Mouse (Mus musculus) neural tube, embryonic 14.5 days (tissue): ENCODE measurements around the gene Wfdc6a. TPM values are rescaled to one million over a fixed set of nuclear protein-coding genes. Genes with fewer than 3 reads are reported as not detected.
"Not testable (repeated sequence)": the region's sequence is repeated elsewhere in the genome, so short reads cannot be mapped to it uniquely, and the experiment has no call there.

Source experiments
- ATAC-seq: fragments of 200-750 bp; cut with Nextera tagmentation; 2 replicates; pipeline ENCODE4 v1.8.0; 2017; ENCODE audit warnings: low read depth, mild to moderate bottlenecking, moderate TSS enrichment, moderate library complexity
- H3K27ac ChIP-seq: fragments of 300-500 bp; sonication (generic); 2 replicates; pipeline ENCODE4 v1.5.1; 2014; ENCODE audit warnings: low read depth, mild to moderate bottlenecking, control low read depth, low read length, moderate library complexity, mixed read lengths
- H3K27me3 ChIP-seq: fragments of 300-500 bp; sonication (generic); 2 replicates; pipeline ENCODE4 v1.6.1; 2014; ENCODE audit warnings: low read length; ENCODE audit not compliant: control insufficient read depth, insufficient read depth
- H3K36me3 ChIP-seq: fragments of 300-500 bp; sonication (generic); 2 replicates; pipeline ENCODE4 v1.6.1; 2014; ENCODE audit warnings: low read length, mixed read lengths; ENCODE audit not compliant: control insufficient read depth, insufficient read depth
- H3K4me1 ChIP-seq: fragments of 300-500 bp; sonication (generic); 2 replicates; pipeline ENCODE4 v1.6.1; 2014; ENCODE audit warnings: low read length; ENCODE audit not compliant: control insufficient read depth, insufficient read depth
- H3K4me2 ChIP-seq: fragments of 300-500 bp; sonication (generic); 2 replicates; pipeline ENCODE4 v1.6.1; 2014; ENCODE audit warnings: mild to moderate bottlenecking, low read depth, low read length, control low read depth
- H3K4me3 ChIP-seq: fragments of 300-500 bp; sonication (generic); 2 replicates; pipeline ENCODE4 v1.5.1; 2014; ENCODE audit warnings: low read depth, low read length, control low read depth, mixed read lengths
- H3K9ac ChIP-seq: fragments of 300-500 bp; sonication (generic); replicated peaks from 2 replicates; pipeline ENCODE4 v1.6.1; 2014; ENCODE audit warnings: low read depth, mild to moderate bottlenecking, control low read depth, low read length, mixed read lengths
- H3K9me3 ChIP-seq: fragments of 300-500 bp; sonication (generic); 2 replicates; pipeline ENCODE4 v1.6.1; 2016; ENCODE audit warnings: low read length; ENCODE audit not compliant: control insufficient read depth
- WGBS: fragments of 180-500 bp; shearing (Covaris S2); extraction: QIAGEN DNeasy Blood & Tissue Kit; methylation state at CpG from one replicate; pipeline ENCODE4 v1.1.7; 2014; 5-methylcytosine and 5-hydroxymethylcytosine counted together
- polyA plus RNA-seq: library from polyadenylated mRNA; unstranded; fragments of >200 nt; fragmentation: Nextera tagmentation; extraction: Ambion mirVana; gene quantifications from 2 replicates; pipeline ENCODE4 v1.2.1, GENCODE M21; 2014

Gene Wfdc6a
- polyA plus RNA-seq, 1 experiment from 2014 or later, result not detected

GRCm38 (mm10) chr2:164593494-164593893 is 8.2 kb upstream of the Wfdc6a start, which contains the start of gene Eppin:
Gene Eppin (minus strand): TSS chr2:164593594.
- WGBS, result 82% methylated on average over 4 of the region's 4 CpGs
- ATAC-seq, result no peak
- Histone ChIP-seq H3K9me3 (no peaks in the 10 kb centered on the region), H3K36me3 (no peaks in the 10 kb centered on the region), H3K4me1 (no peaks in the 10 kb centered on the region), H3K27me3 (no peaks in the 10 kb centered on the region), H3K27ac (no peak within 1 kb of the TSS), H3K4me2 (no peak within 1 kb of the TSS), H3K4me3 (no peak within 1 kb of the TSS), H3K9ac (no peak within 1 kb of the TSS)

- Histone ChIP-seq H3K27me3 (no peaks in the 10 kb centered on the region), H3K9me3 (no peaks in the 10 kb centered on the region), H3K27ac (no peak overlapping the region), H3K36me3 (no peaks in the 10 kb centered on the region), H3K9ac (no peak overlapping the region), H3K4me2 (no peak overlapping the region), H3K4me1 (no peaks in the 10 kb centered on the region), H3K4me3 (no peak overlapping the region)
- 13% methylated on average over 4 of the region's 4 CpGs for WGBS
- ATAC-seq, result peak; percentile 44; the same call in 1 of the 2 replicates
These were observed 6.8 kb upstream of the Wfdc6a start for GRCm38 (mm10) chr2:164592014-164592413.

GRCm38 (mm10) chr2:164573359-164573758 is 11.9 kb downstream of the Wfdc6a start, which contains the start of gene Spint3:
Gene Spint3 (minus strand): TSS chr2:164573459.
- H3K27ac ChIP-seq, H3K36me3 ChIP-seq, ATAC-seq, H3K27me3 ChIP-seq, H3K4me1 ChIP-seq, H3K4me3 ChIP-seq, H3K9ac ChIP-seq, H3K4me2 ChIP-seq, H3K9me3 ChIP-seq: not testable (repeated sequence)
- 87% methylated on average over 6 of the region's 6 CpGs for WGBS

GRCm38 (mm10) chr2:164567460-164567859 is 17.8 kb downstream of the Wfdc6a start:
- Histone ChIP-seq H3K27ac (no peak overlapping the region), H3K9ac (no peak overlapping the region), H3K9me3 (no peaks in the 10 kb centered on the region), H3K36me3 (no peaks in the 10 kb centered on the region), H3K27me3 (peaks cover 6% of the 10 kb centered on the region; the same call in 1 of the 2 replicates), H3K4me3 (no peak overlapping the region), H3K4me1 (0 out of 2 replicates have a peak, but pooled peaks cover 6% of the 10 kb centered on the region), H3K4me2 (no peak overlapping the region)
- 88% methylated on average over 5 of the region's 5 CpGs for WGBS
- ATAC-seq, result no peak

- no peak overlapping the region for H3K27ac ChIP-seq
- 87% methylated on average over 2 of the region's 2 CpGs for whole genome bisulfite sequencing
- H3K9me3 ChIP-seq, result no peaks in the 10 kb centered on the region
- no peak overlapping the region for H3K4me2 ChIP-seq
- H3K27me3 ChIP-seq, result peaks cover 9% of the 10 kb centered on the region; the same call in 1 of the 2 replicates
- H3K36me3 ChIP-seq, result no peaks in the 10 kb centered on the region
- H3K9ac ChIP-seq, result no peak overlapping the region
- H3K4me3 ChIP-seq, result no peak overlapping the region
- ATAC-seq, result no peak
- H3K4me1 ChIP-seq, result 0 out of 2 replicates have a peak, but pooled peaks cover 6% of the 10 kb centered on the region
These were observed 18.2 kb downstream of the Wfdc6a start for GRCm38 (mm10) chr2:164566997-164567396.

GRCm38 (mm10) chr2:164564346-164564745 is 20.9 kb downstream of the Wfdc6a start:
- Histone ChIP-seq H3K36me3 (no peaks in the 10 kb centered on the region), H3K9ac (no peak overlapping the region), H3K27ac (no peak overlapping the region), H3K4me1 (0 out of 2 replicates have a peak, but pooled peaks cover 6% of the 10 kb centered on the region), H3K4me2 (no peak overlapping the region), H3K27me3 (peaks cover 9% of the 10 kb centered on the region; the same call in 1 of the 2 replicates), H3K9me3 (no peaks in the 10 kb centered on the region), H3K4me3 (no peak overlapping the region)
- no peak for ATAC-seq
- WGBS, result 67% methylated on average over 5 of the region's 5 CpGs

GRCm38 (mm10) chr2:164563339-164564038 is 21.8 kb downstream of the Wfdc6a start:
- H3K4me2 ChIP-seq, result peak overlapping the region; percentile 87
- no peaks in the 10 kb centered on the region for H3K36me3 ChIP-seq
- H3K9me3 ChIP-seq, result no peaks in the 10 kb centered on the region
- H3K4me3 ChIP-seq, result peak overlapping the region; percentile 36
- under 1% methylated on average over 30 of the region's 32 CpGs for WGBS
- no peak overlapping the region for H3K27ac ChIP-seq
- H3K27me3 ChIP-seq, result peaks cover 9% of the 10 kb centered on the region; the same call in 1 of the 2 replicates
- peak; percentile 46; the same call in 1 of the 2 replicates for ATAC-seq
- H3K4me1 ChIP-seq, result 0 out of 2 replicates have a peak, but pooled peaks cover 6% of the 10 kb centered on the region
- peak overlapping the region; percentile 46 for H3K9ac ChIP-seq

- H3K4me3 ChIP-seq, result peak within 1 kb of the TSS; percentile 36
- H3K4me2 ChIP-seq, result peak within 1 kb of the TSS; percentile 87
- H3K4me1 ChIP-seq, result 0 out of 2 replicates have a peak, but pooled peaks cover 6% of the 10 kb centered on the region
- 4% methylated on average over 24 of the region's 24 CpGs for WGBS
- peak; percentile 17; the same call in 1 of the 2 replicates for ATAC-seq
- peak within 1 kb of the TSS; percentile 46 for H3K9ac ChIP-seq
- no peaks in the 10 kb centered on the region for H3K9me3 ChIP-seq
- H3K27ac ChIP-seq, result no peak within 1 kb of the TSS
- H3K36me3 ChIP-seq, result no peaks in the 10 kb centered on the region
- H3K27me3 ChIP-seq, result peaks cover 9% of the 10 kb centered on the region; the same call in 1 of the 2 replicates
These were observed 22.7 kb downstream of the Wfdc6a start, which contains the start of gene Wfdc2 for GRCm38 (mm10) chr2:164562391-164563188. Gene Wfdc2 (plus strand): TSS chr2:164562413.
